Mouse (Mus musculus) ES-Bruce4 (cell line): ENCODE data around the gene Gm340. TPM values are rescaled to one million over a fixed set of nuclear protein-coding genes. Genes with fewer than 3 reads are reported as not detected.

Experiments used
- H3K27ac ChIP-seq: 2 replicates; pipeline ENCODE4 v1.5.1; 2012; ENCODE audit warnings: low read length, inconsistent platforms; ENCODE audit not compliant: insufficient read depth
- H3K27me3 ChIP-seq: 2 replicates; pipeline ENCODE4 v1.6.1; 2012; ENCODE audit warnings: mild to moderate bottlenecking, low read length, inconsistent platforms; ENCODE audit not compliant: control insufficient read depth, poor library complexity, insufficient read depth, severe bottlenecking
- H3K36me3 ChIP-seq: 2 replicates; pipeline ENCODE4 v1.6.1; 2012; ENCODE audit warnings: inconsistent platforms, mild to moderate bottlenecking, low read length, moderate library complexity; ENCODE audit not compliant: control insufficient read depth, poor library complexity, insufficient read depth, severe bottlenecking
- H3K4me1 ChIP-seq: one replicate; pipeline ENCODE4 v1.8.1; 2011; ENCODE audit warnings: low read length; ENCODE audit not compliant: control insufficient read depth, insufficient read depth
- H3K4me3 ChIP-seq: 2 replicates; pipeline ENCODE4 v1.5.1; 2011; ENCODE audit warnings: low read depth, mild to moderate bottlenecking, low read length
- H3K9ac ChIP-seq: 2 replicates; pipeline ENCODE4 v1.6.1; 2012; ENCODE audit warnings: low read depth, mild to moderate bottlenecking, inconsistent platforms; ENCODE audit not compliant: poor library complexity, severe bottlenecking
- H3K9me3 ChIP-seq: replicated peaks from 2 replicates; pipeline ENCODE4 v1.6.1; 2012; ENCODE audit warnings: mild to moderate bottlenecking, low read length, inconsistent platforms; ENCODE audit not compliant: control insufficient read depth, poor library complexity, insufficient read depth, severe bottlenecking
- CTCF ChIP-seq: IDR thresholded peaks from one replicate; pipeline ENCODE4 v1.8.1; 2011; ENCODE audit warnings: low read depth, low read length
- EP300 ChIP-seq: IDR thresholded peaks from 2 replicates; pipeline ENCODE4 v1.6.1; 2011; ENCODE audit warnings: low read depth, low read length; ENCODE audit not compliant: insufficient read depth
- POLR2A ChIP-seq: IDR thresholded peaks from one replicate; pipeline ENCODE4 v1.8.1; 2011; ENCODE audit warnings: low read length; ENCODE audit not compliant: insufficient read depth
- polyA plus RNA-seq: library from polyadenylated mRNA; stranded (reverse); fragments of >200 nt; gene quantifications from 2 replicates; pipeline ENCODE4 v1.2.4, GENCODE M21; 2011; ENCODE audit warnings: low read depth; ENCODE audit not compliant: missing spikeins, insufficient read depth, insufficient read length

Gene Gm340
- polyA plus RNA-seq, 1 experiment: 14.0 TPM

DNA sequence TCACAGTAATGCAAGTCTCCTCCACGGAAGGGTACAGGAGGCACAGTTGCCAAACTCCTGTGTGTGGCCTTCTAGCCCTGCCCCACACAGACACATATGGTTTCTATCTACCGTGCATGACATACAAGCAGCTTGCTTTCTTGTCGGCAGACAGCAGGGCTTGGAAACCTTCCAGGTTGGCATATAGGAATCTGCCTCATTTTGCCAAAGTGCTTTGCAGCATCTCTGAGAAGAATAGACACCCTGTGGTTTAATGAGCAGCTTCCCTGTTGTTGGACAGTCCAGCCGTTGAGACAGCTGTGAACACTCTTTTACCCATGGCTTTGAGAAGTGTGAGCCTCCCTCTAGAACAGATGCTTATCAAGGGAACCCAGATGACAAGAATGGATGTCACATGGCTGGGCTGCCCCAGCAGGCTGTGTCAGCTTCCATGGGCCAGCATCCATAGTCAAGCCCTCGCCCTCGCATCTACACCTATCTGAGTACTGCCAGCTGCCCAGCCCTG lies 36.0 kb downstream of the Gm340 start:
- Histone ChIP-seq H3K27me3 (no peaks in the 10 kb centered on the region), H3K9me3 (no peaks in the 10 kb centered on the region), H3K27ac (no peak overlapping the region), H3K4me1 (no peaks in the 10 kb centered on the region), H3K9ac (no peak overlapping the region), H3K4me3 (no peak overlapping the region), H3K36me3 (no peaks in the 10 kb centered on the region)
- no peak for TF ChIP-seq POLR2A
- TF ChIP-seq EP300: no peak
- no peak for TF ChIP-seq CTCF

DNA sequence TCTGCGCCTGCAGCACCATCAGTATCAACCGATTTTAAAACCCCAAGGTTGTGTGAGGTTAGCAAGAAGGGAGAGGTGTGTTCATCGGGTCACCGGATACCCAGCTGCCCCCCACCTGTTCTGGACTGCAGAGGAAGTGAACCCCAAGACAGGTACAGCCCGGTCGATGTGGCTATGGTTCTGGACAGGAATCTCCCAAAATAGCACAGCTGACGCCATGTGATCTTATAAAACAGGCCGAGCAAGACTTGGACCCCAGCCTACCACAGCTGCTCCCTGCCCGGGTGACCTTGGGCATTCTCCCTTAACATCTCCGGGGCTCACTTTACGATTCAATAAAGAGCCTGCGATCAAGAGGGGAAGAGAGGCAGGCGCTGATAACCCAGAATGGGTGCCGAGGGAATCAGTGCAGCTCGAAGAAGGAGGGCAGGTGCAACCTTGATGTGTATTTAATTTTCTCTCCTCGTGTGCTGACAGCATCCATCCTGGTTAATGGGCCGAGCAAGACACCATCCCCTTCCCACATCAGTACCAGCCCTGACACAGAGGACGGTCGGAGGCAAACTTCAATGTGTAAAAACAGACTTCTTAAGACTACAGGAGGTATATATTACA lies 36.7 kb downstream of the Gm340 start:
- no peak for TF ChIP-seq CTCF
- TF ChIP-seq POLR2A: no peak
- TF ChIP-seq EP300: no peak
- H3K4me3 ChIP-seq: no peak overlapping the region
- no peak overlapping the region for H3K27ac ChIP-seq
- H3K27me3 ChIP-seq: no peaks in the 10 kb centered on the region
- H3K36me3 ChIP-seq: no peaks in the 10 kb centered on the region
- H3K4me1 ChIP-seq: no peaks in the 10 kb centered on the region
- H3K9me3 ChIP-seq: no peaks in the 10 kb centered on the region
- H3K9ac ChIP-seq: no peak overlapping the region

DNA sequence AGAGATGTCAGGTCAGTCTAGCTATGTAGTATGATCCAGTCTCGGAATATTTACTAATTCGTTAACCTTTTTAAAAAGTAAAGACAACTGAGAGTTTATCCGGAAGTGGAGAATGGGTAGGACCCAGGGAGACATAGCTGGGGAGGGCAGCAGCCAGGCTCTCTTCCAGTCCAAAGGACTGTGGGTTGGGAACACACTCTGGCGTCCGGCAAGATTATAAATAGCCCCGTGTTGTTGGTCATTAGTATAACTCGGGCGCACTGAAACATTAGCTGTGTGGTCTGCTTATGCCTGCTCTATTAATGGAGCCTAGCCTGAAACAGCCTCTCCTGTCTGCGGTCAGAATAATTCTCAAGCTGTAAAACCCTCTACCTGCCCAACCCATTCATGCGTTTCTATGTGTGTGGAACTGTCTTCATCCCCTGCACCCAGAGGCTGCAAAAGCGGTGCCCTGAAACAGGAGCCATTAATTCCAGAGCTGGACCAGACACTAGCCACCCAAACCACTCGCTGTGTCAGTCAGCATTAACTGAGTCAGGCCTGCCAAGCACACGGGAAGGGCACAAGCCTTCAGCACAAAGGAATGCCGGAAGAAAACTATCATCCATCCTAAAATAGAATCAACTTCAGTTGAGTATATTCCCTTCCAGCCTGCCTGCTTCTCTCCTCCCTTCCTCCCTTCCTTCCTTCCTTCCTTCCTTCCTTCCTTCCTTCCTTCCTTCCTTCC lies 38.4 kb downstream of the Gm340 start:
- Histone ChIP-seq H3K9me3 (no peaks in the 10 kb centered on the region), H3K4me3 (no peak overlapping the region), H3K9ac (no peak overlapping the region), H3K27ac (no peak overlapping the region), H3K4me1 (no peaks in the 10 kb centered on the region), H3K36me3 (no peaks in the 10 kb centered on the region), H3K27me3 (no peaks in the 10 kb centered on the region)
- TF ChIP-seq POLR2A: no peak
- no peak for TF ChIP-seq CTCF
- no peak for TF ChIP-seq EP300

DNA sequence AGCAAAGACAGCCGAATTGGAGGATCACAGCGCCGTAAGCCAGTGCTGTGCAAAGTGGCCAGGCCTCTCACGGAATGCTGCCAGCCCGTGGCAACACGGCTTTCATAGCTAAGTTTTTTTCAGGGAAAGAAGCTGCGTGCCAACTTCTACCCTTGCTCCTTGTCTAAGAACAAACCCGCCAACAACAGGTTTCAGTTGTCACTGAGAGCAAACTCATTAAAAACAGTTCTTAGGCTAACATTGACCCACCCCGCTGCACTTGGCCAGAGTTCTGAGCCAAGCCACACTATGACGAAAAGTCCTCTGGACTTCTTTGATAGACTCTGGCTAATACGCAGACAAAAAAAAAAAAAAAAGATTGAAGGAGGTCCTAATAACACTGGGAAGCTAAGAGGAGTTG lies 46.8 kb downstream of the Gm340 start:
- Histone ChIP-seq H3K9ac (no peak overlapping the region), H3K36me3 (no peaks in the 10 kb centered on the region), H3K9me3 (no peaks in the 10 kb centered on the region), H3K4me3 (no peak overlapping the region), H3K27me3 (no peaks in the 10 kb centered on the region), H3K4me1 (no peaks in the 10 kb centered on the region), H3K27ac (no peak overlapping the region)
- TF ChIP-seq EP300: no peak
- no peak for TF ChIP-seq POLR2A
- TF ChIP-seq CTCF: no peak

DNA sequence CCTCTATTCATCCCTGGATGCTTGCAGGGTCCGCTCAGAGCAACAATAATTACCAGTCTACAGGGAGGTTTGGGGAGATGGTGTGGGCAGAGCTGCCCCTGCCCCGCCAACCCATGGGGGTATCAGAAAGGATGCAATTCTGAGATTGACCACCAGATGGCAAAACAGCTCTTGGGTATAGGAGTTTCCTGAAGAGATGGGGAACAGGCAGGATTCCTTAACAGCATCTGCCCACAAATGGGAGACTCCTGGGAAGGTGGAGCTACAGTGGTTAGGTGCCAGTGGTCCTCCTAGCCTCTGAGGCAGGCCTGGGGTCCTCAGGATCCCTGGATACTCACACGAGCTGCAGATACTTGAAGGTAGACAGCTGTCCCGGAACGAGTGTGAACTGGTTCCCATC lies 47.4 kb downstream of the Gm340 start:
- TF ChIP-seq POLR2A (no peak), EP300 (no peak), CTCF (peak; percentile 49)
- Histone ChIP-seq H3K36me3 (no peaks in the 10 kb centered on the region), H3K9ac (no peak overlapping the region), H3K27ac (no peak overlapping the region), H3K9me3 (no peaks in the 10 kb centered on the region), H3K27me3 (no peaks in the 10 kb centered on the region), H3K4me3 (no peak overlapping the region), H3K4me1 (no peaks in the 10 kb centered on the region)

DNA sequence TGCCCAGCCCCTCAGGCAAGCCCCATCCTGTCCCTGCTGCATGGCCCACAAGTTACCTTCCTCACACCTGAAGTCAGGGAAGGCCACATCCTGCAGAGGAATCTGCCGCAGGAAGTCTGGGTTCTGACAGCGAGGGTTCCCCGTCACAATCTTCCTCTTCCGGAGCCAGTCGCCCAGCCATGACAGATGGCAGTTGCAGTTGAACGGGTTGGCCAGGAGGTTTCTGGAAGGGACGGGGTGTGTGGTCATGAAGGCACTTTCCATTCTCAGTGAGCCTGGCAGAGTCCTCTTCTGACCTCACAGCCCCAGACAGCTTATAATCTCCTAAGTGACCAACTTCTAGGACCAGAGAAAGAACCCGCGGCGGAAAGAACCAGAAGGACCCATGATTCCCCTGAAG lies 51.9 kb downstream of the Gm340 start:
- no peaks in the 10 kb centered on the region for H3K27me3 ChIP-seq
- no peak overlapping the region for H3K4me3 ChIP-seq
- H3K4me1 ChIP-seq: no peaks in the 10 kb centered on the region
- no peak overlapping the region for H3K9ac ChIP-seq
- no peaks in the 10 kb centered on the region for H3K36me3 ChIP-seq
- TF ChIP-seq CTCF: no peak
- TF ChIP-seq EP300: no peak
- TF ChIP-seq POLR2A: no peak
- H3K9me3 ChIP-seq: no peaks in the 10 kb centered on the region
- no peak overlapping the region for H3K27ac ChIP-seq
